Comparison of ENCODE assay signal across 7 mouse cellular contexts in genomic region chr5:122393887-122394286, GRCm38 (mm10). TPM values are rescaled to one million over a fixed set of nuclear protein-coding genes. Genes with fewer than 3 reads are reported as not detected.
DNase-seq lines count a peak whose midpoint lies in the region; ATAC-seq and TF ChIP-seq lines count a peak whose summit lies in the region.

No protein-coding gene starts in this region.

- H3K36me3 ChIP-seq in midbrain, embryonic 14.5 days (ENCODE audit: control insufficient read depth, insufficient read depth, low read length) = peaks cover 23% of the 10 kb centered on the region
- H3K36me3 ChIP-seq in midbrain, embryonic 16.5 days (ENCODE audit: control insufficient read depth, insufficient read depth, low read length) = peaks cover 13% of the 10 kb centered on the region
- peaks cover 13% of the 10 kb centered on the region for H3K36me3 ChIP-seq in liver, embryonic 14.5 days (replicated peaks; ENCODE audit: control insufficient read depth, insufficient read depth, low read depth)

- 48% methylated on average over 2 of the region's 2 CpGs for WGBS in midbrain, embryonic 14.5 days
- 50% methylated on average over 2 of the region's 2 CpGs for WGBS in midbrain, embryonic 16.5 days
- WGBS in liver, embryonic 14.5 days (ENCODE audit: insufficient replicate concordance) = 31% methylated on average over 2 of the region's 2 CpGs

- no peak overlapping the region for H3K9ac ChIP-seq in midbrain, embryonic 14.5 days (replicated peaks; ENCODE audit: low read length)
- H3K9ac ChIP-seq in midbrain, embryonic 16.5 days (ENCODE audit: low read depth, low read length) = no peak overlapping the region
- H3K9ac ChIP-seq in liver, embryonic 14.5 days (replicated peaks) = no peak overlapping the region

- no peak overlapping the region for H3K27ac ChIP-seq in midbrain, embryonic 14.5 days (replicated peaks; ENCODE audit: low read depth, low read length)
- H3K27ac ChIP-seq in midbrain, embryonic 16.5 days (ENCODE audit: low read length) = no peak overlapping the region
- H3K27ac ChIP-seq in liver, embryonic 14.5 days = no peak overlapping the region

- peaks cover 6% of the 10 kb centered on the region; the same call in 1 of the 2 replicates for H3K4me1 ChIP-seq in midbrain, embryonic 14.5 days (ENCODE audit: control insufficient read depth, insufficient read depth, low read length)
- H3K4me1 ChIP-seq in midbrain, embryonic 16.5 days (ENCODE audit: control insufficient read depth, insufficient read depth, low read length) = peaks cover 9% of the 10 kb centered on the region
- H3K4me1 ChIP-seq in liver, embryonic 14.5 days (replicated peaks; ENCODE audit: control insufficient read depth in 2 of 2, insufficient read depth in 2 of 2, low read length in 1 of 2) = peaks cover 8 to 10% of the 10 kb centered on the region in 2 experiments

- DNase-seq in midbrain, embryonic 14.5 days = peak; percentile 82
- DNase-seq in cerebellum, postnatal 4 days (ENCODE audit: low spot score in 2 of 2) = peak; percentile 60 to 86
- peak; percentile 67 to 83 for DNase-seq in heart, postnatal 36 days
- DNase-seq in liver, embryonic 14.5 days (ENCODE audit: low read depth in 3 of 3, low spot score in 3 of 3) = peak; percentile 58 to 66 (median 59)
- peak; percentile 58 for DNase-seq in retina, postnatal 7 days (ENCODE audit: low read depth, low spot score)

- H3K9me3 ChIP-seq in midbrain, embryonic 14.5 days (ENCODE audit: control insufficient read depth, low read length) = no peaks in the 10 kb centered on the region
- no peaks in the 10 kb centered on the region for H3K9me3 ChIP-seq in midbrain, embryonic 16.5 days (replicated peaks; ENCODE audit: control insufficient read depth, low read length, poor library complexity, severe bottlenecking)
- H3K9me3 ChIP-seq in liver, embryonic 14.5 days (ENCODE audit: control insufficient read depth, low read length) = no peaks in the 10 kb centered on the region

- ATAC-seq in midbrain, embryonic 14.5 days (ENCODE audit: low FRiP score, low TSS enrichment) = no peak; the same call in 1 of the 2 replicates
- no peak for ATAC-seq in midbrain, embryonic 16.5 days
- ATAC-seq in activated CD4-positive, CD25-positive, alpha-beta regulatory T cell, adult 4 months = peak; percentile 36
- ATAC-seq in liver, embryonic 14.5 days (ENCODE audit: insufficient read depth) = no peak

- H3K27me3 ChIP-seq in midbrain, embryonic 14.5 days (ENCODE audit: control insufficient read depth, insufficient read depth, low read length) = no peaks in the 10 kb centered on the region
- H3K27me3 ChIP-seq in midbrain, embryonic 16.5 days (ENCODE audit: control insufficient read depth, insufficient read depth, low read depth, low read length) = no peaks in the 10 kb centered on the region
- H3K27me3 ChIP-seq in liver, embryonic 14.5 days (ENCODE audit: control insufficient read depth, insufficient read depth, low read length) = no peaks in the 10 kb centered on the region

- H3K4me2 ChIP-seq in midbrain, embryonic 14.5 days (ENCODE audit: low read length) = no peak overlapping the region
- H3K4me2 ChIP-seq in midbrain, embryonic 16.5 days (ENCODE audit: low read length) = no peak overlapping the region
- H3K4me2 ChIP-seq in liver, embryonic 14.5 days (ENCODE audit: low read depth) = no peak overlapping the region

- peak; percentile 90 for TF ChIP-seq CTCF in liver, embryonic 14.5 days (IDR thresholded peaks at IDR 0.05; ENCODE audit: low read depth)

- no peak overlapping the region for H3K4me3 ChIP-seq in midbrain, embryonic 14.5 days (replicated peaks; ENCODE audit: low read depth, low read length)
- H3K4me3 ChIP-seq in midbrain, embryonic 16.5 days (ENCODE audit: low read depth, low read length) = no peak overlapping the region
- no peak overlapping the region for H3K4me3 ChIP-seq in liver, embryonic 14.5 days (ENCODE audit: insufficient read depth in 1 of 2, low read depth in 2 of 2, low read length in 2 of 2)

- intact Hi-C loops in heart, postnatal 36 days (cut with DNase I) = loop anchor here (5.0 kb wide), 1 partner anchor 127 kb away; no protein-coding TSS in a partner anchor

- TF ChIP-seq EP300 in liver, embryonic 14.5 days (IDR thresholded peaks at IDR 0.05; ENCODE audit: low read depth) = no peak

RNA-seq across cellular contexts. Expression of gene Arpc3, which starts 2.2 kb away (rescaled TPM):
- 62.1 and 196 TPM in 2 replicates for polyA plus RNA-seq in midbrain, embryonic 14.5 days (2014; fragmentation: Nextera tagmentation; extraction: Ambion mirVana)
- 168 and 172 TPM in 2 replicates for polyA plus RNA-seq in midbrain, embryonic 16.5 days (2015; fragmentation: Nextera tagmentation; extraction: Ambion mirVana)
- polyA plus RNA-seq in activated CD4-positive, CD25-positive, alpha-beta regulatory T cell, adult 4 months (2017; shearing (Covaris generic)) = 100 to 1,000 TPM; 443 to 614 TPM
- total RNA-seq in heart, postnatal 36 days (2021) = 100 to 1,000 TPM in 1 of 2 experiments, 10 to 100 TPM in 1; 99.6 to 103 TPM
- 146 and 180 TPM in 2 replicates for polyA plus RNA-seq in liver, embryonic 14.5 days (2012; rRNA removed)
- 36.3 and 38.5 TPM in 2 replicates for polyA plus RNA-seq in liver, embryonic 14.5 days (2014; fragmentation: Nextera tagmentation; extraction: Ambion mirVana)

RNA-seq across cellular contexts. Expression of gene Fam216a, which starts 21.7 kb away (rescaled TPM):
- 155 and 164 TPM in 2 replicates for polyA plus RNA-seq in midbrain, embryonic 14.5 days (2014; fragmentation: Nextera tagmentation; extraction: Ambion mirVana)
- polyA plus RNA-seq in midbrain, embryonic 16.5 days (2015; fragmentation: Nextera tagmentation; extraction: Ambion mirVana) = 135 and 139 TPM in 2 replicates
- polyA plus RNA-seq in activated CD4-positive, CD25-positive, alpha-beta regulatory T cell, adult 4 months (2017; shearing (Covaris generic)) = 1 to 10 TPM; 9.3 to 9.9 TPM
- 10 to 100 TPM; 11.7 to 14.7 TPM for total RNA-seq in heart, postnatal 36 days (2021)
- 14.1 and 18.1 TPM in 2 replicates for polyA plus RNA-seq in liver, embryonic 14.5 days (2012; rRNA removed)
- polyA plus RNA-seq in liver, embryonic 14.5 days (2014; fragmentation: Nextera tagmentation; extraction: Ambion mirVana) = 17.1 and 23.0 TPM in 2 replicates

RNA-seq across cellular contexts. Expression of gene Gpn3, which starts 22.2 kb away (rescaled TPM):
- polyA plus RNA-seq in midbrain, embryonic 14.5 days (2014; fragmentation: Nextera tagmentation; extraction: Ambion mirVana) = 43.1 and 43.9 TPM in 2 replicates
- polyA plus RNA-seq in midbrain, embryonic 16.5 days (2015; fragmentation: Nextera tagmentation; extraction: Ambion mirVana) = 42.3 and 42.7 TPM in 2 replicates
- 10 to 100 TPM; 46.7 to 63.3 TPM for polyA plus RNA-seq in activated CD4-positive, CD25-positive, alpha-beta regulatory T cell, adult 4 months (2017; shearing (Covaris generic))
- 10 to 100 TPM; 26.6 to 30.6 TPM for total RNA-seq in heart, postnatal 36 days (2021)
- polyA plus RNA-seq in liver, embryonic 14.5 days (2012; rRNA removed) = 27.6 and 40.8 TPM in 2 replicates
- 60.5 and 63.9 TPM in 2 replicates for polyA plus RNA-seq in liver, embryonic 14.5 days (2014; fragmentation: Nextera tagmentation; extraction: Ambion mirVana)

RNA-seq across cellular contexts. Expression of gene Anapc7, which starts 27.6 kb away (rescaled TPM):
- polyA plus RNA-seq in midbrain, embryonic 14.5 days (2014; fragmentation: Nextera tagmentation; extraction: Ambion mirVana) = 27.5 and 39.6 TPM in 2 replicates
- 44.3 and 45.9 TPM in 2 replicates for polyA plus RNA-seq in midbrain, embryonic 16.5 days (2015; fragmentation: Nextera tagmentation; extraction: Ambion mirVana)
- 10 to 100 TPM; 13.4 to 23.7 TPM for polyA plus RNA-seq in activated CD4-positive, CD25-positive, alpha-beta regulatory T cell, adult 4 months (2017; shearing (Covaris generic))
- total RNA-seq in heart, postnatal 36 days (2021) = 10 to 100 TPM; 31.7 to 35.1 TPM
- polyA plus RNA-seq in liver, embryonic 14.5 days (2012; rRNA removed) = 9.5 and 13.2 TPM in 2 replicates
- polyA plus RNA-seq in liver, embryonic 14.5 days (2014; fragmentation: Nextera tagmentation; extraction: Ambion mirVana) = 9.0 TPM in 2 replicates

RNA-seq across cellular contexts. Expression of gene Vps29, which starts 39.7 kb away (rescaled TPM):
- polyA plus RNA-seq in midbrain, embryonic 14.5 days (2014; fragmentation: Nextera tagmentation; extraction: Ambion mirVana) = 324 and 331 TPM in 2 replicates
- polyA plus RNA-seq in midbrain, embryonic 16.5 days (2015; fragmentation: Nextera tagmentation; extraction: Ambion mirVana) = 320 and 347 TPM in 2 replicates
- polyA plus RNA-seq in activated CD4-positive, CD25-positive, alpha-beta regulatory T cell, adult 4 months (2017; shearing (Covaris generic)) = 100 to 1,000 TPM; 248 to 259 TPM
- total RNA-seq in heart, postnatal 36 days (2021) = 10 to 100 TPM; 94.4 to 97.5 TPM
- polyA plus RNA-seq in liver, embryonic 14.5 days (2012; rRNA removed) = 35.2 and 48.1 TPM in 2 replicates
- polyA plus RNA-seq in liver, embryonic 14.5 days (2014; fragmentation: Nextera tagmentation; extraction: Ambion mirVana) = 125 and 130 TPM in 2 replicates
